Mouse (Mus musculus): ENCODE data around the gene Noc3l. TPM values are rescaled to one million over a fixed set of nuclear protein-coding genes. Genes with fewer than 3 reads are reported as not detected.

The Noc3l gene
- 14.0 TPM for polyA plus RNA-seq (2017; shearing (Covaris generic))

DNA sequence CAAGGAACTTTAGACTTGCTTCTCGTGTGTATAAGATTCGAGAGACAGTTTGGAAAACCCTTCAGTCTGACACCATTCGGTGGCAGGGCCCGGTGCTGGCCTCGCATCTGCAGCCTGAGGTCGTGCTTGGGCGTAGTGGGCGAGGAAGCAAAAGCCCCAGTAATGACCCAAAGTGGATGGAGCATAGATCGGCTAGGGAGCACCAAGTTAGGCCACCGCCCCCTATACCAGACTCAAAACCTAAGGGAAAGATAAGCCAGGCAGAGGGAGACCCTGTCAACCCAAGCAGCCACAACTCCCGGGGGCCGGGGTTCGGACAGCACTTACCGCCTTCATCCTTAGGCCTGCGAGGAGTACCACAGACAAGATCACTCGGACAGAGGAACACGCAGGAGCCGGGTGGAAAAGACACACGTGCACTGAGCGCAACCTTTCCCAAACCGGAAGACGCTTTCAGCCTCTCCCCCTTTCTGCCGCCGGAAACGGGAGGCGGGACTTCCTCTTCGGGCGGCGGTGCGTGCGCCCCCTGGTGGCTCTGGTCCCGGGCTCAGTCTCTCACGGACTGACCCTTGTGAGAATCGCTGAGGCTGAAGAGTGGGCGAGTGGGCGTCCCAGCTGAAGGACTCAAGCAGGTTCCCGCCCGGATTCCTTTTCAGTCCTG is at the start of gene Noc3l:
Gene Noc3l (minus strand): TSS at position 472 of the 661 bp plus-strand sequence.

DNA sequence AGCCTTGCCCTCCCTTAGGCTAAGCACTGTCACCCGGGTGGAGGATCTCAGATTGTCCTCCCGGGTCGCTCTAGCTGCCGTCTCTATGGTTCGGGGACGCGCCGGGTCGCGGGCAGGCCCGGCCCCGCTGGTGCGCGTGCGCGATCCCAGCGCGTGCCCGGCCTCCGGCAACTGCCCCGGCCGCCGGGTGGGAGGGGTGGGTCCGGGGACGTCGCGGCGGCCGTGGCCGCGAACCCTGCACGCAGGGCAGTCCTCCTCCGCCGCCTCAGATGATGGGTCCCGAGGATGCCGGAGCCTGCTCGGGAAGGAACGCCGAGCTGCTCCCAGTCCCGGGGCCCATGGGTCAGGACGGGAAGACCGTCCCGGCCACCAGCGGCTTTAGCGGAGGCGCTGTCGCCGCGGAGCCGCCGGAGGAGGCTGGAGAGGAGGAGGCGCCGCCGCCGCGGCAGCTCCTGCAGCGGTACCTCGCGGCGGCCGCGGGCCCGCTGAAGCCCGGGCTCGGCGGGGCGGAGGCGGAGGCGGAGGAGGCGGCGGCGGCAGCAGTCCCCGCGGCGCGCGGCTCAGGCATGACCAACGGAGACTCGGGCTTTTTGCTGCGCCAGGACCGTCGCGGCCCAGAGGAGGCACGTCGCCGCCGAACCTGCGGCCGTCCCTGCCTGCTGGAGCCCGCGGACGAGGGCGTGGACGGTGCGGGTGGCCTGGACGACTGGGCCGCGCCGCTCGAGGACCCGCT is 17.6 kb upstream of the Noc3l start, which contains the start of gene Tbc1d12:
Gene Tbc1d12 (plus strand): TSS at position 142 of the 733 bp plus-strand sequence.

Other genes starting within 250 kb of the Noc3l start
- 3.0 TPM for gene Tbc1d12, start 17.3 kb upstream of the Noc3l start, polyA plus RNA-seq (2017; shearing (Covaris generic))
- gene Hells, start 111.7 kb upstream of the Noc3l start, polyA plus RNA-seq (2017; shearing (Covaris generic)), result 12.9 TPM
- gene Cyp2c55, start 187.8 kb upstream of the Noc3l start, polyA plus RNA-seq (2017; shearing (Covaris generic)), result not detected
- not detected for gene Cyp2c65, start 241.8 kb upstream of the Noc3l start, polyA plus RNA-seq (2017; shearing (Covaris generic))

Data from CD4-positive, CD25-positive, alpha-beta regulatory T cell (primary cell).